Mouse (Mus musculus) 3134 (cell line): ENCODE results near the gene Atp6v1b1.
A peak's percentile ranks its signal among the peaks of the same experiment; 100 is the strongest.

Experiments used
- DNase-seq: peaks from one replicate; pipeline ENCODE4 v3.0.0-alpha.2; 2011; ENCODE audit warnings: low spot score; ENCODE audit not compliant: insufficient read length; ENCODE audit errors: extremely low read depth

Atp6v1b1 gene

GRCm38 (mm10) chr6:83714221-83715123, 28.3 kb upstream of the Atp6v1b1 start:
- DNase-seq, result no peak

GRCm38 (mm10) chr6:83715461-83716196, 27.2 kb upstream of the Atp6v1b1 start:
- no peak for DNase-seq

- DNase-seq, result no peak
Measured at GRCm38 (mm10) chr6:83717026-83717425, 25.8 kb upstream of the Atp6v1b1 start.

GRCm38 (mm10) chr6:83722526-83722925, 20.3 kb upstream of the Atp6v1b1 start:
- no peak for DNase-seq

- DNase-seq, result no peak
Measured at GRCm38 (mm10) chr6:83727178-83727577, 15.6 kb upstream of the Atp6v1b1 start.

DNA sequence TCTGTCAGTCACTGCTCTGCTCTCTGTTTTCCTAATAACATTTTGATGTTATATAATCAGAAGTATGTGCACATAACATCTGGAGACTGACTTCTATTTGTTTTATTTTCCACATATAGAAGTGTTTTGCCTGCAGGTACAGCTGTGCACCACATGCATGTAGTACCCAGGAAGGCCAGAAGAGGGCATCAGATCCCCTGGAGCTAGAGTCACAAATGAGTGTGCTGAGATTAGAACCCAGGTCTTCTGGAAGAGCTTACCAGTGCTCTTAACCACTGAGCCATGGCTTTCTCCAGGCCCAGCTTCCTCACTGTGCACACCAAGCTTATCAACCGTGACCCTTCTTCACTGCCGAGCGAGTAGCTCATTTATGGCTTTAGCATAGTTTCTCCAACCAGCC, 14.3 kb upstream of the Atp6v1b1 start:
- no peak for DNase-seq

DNA sequence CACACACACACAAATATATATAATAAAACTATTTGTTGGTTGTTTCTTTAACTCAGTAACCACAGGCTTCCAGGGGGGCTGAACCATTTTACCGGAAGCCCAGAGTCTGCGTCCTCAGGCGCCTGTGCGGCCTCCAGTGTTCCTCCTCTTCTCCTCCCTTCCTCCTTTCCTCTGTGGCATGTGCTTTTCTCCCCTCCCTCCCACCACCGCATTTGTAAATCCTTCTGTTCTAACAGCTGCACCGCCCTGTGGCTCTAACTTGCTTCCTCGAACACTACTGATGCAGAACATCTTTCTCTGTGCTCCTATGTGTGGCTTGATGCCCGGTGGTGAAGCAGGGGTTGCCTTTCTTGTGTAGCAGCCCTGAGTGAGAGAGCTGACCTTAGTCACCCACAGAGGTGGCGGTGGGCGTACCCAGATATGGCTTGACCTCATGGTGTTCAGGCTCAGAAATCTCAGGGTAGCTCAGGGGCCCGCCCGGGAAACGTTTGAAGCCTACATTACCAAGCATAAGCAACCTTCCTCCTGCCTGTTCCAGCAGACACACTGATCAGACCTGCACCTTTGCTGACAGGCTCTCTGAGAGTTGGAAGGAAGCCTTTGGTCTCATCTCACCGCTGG, 13.3 kb upstream of the Atp6v1b1 start:
- DNase-seq, result no peak

- peak; percentile 42 for DNase-seq
Measured at GRCm38 (mm10) chr6:83731128-83731527, 11.7 kb upstream of the Atp6v1b1 start.

- no peak for DNase-seq
Measured at GRCm38 (mm10) chr6:83737311-83737710, 5.5 kb upstream of the Atp6v1b1 start.

- no peak for DNase-seq
Measured at GRCm38 (mm10) chr6:83738596-83738995, 4.2 kb upstream of the Atp6v1b1 start.

- DNase-seq, result no peak
Measured at GRCm38 (mm10) chr6:83743212-83743611, 422 bp downstream of the Atp6v1b1 start.

DNA sequence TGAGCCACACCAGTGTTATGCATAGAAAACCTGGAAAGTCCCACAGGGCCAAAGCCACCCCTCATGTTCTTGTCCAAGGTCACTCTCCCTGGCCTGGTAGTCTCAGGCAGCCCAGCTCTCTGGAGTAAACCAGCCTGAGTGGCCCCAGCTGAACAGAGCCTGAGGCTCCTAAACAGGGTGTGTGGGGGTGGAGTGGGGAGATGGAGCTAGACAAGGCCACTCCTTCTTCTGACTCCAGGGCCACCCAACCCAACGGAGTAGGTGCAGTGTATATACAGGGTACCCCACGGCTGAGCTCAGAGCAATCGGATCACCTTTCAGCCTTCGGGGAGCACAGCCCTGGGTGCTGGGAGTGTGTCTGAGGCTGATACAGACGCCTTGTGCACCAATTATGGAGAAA, 1.3 kb downstream of the Atp6v1b1 start:
- no peak for DNase-seq

- DNase-seq, result no peak
Measured at GRCm38 (mm10) chr6:83744557-83744956, 1.8 kb downstream of the Atp6v1b1 start.

DNA sequence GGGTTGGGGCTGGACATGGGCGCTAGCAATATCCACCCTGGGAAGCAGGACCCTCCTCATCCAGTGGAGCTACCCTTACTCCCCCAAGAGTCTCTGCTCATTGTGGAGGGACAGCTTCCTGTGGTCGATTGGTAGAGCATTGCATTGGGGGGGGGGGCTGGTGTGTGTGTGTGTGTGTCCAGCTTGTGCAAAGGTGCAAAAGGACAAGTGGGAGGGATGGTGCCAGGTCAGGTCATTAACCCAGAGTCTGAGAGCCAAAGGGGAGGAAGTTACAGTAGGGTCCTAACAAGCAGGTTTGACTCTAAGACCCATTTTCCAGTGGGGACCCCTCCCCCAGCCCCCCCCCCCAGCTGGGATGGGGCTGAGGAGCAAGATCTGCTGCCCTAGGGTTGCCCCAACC, 2.7 kb downstream of the Atp6v1b1 start:
- no peak for DNase-seq

DNA sequence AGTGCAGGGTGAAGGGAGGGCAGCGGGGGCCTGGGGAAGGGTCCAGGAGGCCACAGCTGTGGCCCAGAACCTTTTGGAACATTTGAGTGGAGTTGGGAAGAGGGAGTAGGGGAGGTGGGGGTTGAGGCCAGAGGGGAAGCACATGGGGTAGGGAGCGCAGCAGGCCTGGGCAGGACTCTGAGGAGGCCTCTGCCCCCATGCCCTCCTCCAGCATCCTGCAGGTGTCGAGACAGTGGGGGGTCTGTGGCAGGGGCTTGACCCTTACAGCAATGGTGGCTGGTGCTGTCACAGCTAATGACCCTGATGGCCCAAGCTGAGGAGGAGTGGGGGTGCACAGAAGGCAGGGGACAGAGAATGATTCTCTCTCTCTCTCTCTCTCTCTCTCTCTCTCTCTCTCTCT, 6.5 kb downstream of the Atp6v1b1 start:
- no peak for DNase-seq

DNA sequence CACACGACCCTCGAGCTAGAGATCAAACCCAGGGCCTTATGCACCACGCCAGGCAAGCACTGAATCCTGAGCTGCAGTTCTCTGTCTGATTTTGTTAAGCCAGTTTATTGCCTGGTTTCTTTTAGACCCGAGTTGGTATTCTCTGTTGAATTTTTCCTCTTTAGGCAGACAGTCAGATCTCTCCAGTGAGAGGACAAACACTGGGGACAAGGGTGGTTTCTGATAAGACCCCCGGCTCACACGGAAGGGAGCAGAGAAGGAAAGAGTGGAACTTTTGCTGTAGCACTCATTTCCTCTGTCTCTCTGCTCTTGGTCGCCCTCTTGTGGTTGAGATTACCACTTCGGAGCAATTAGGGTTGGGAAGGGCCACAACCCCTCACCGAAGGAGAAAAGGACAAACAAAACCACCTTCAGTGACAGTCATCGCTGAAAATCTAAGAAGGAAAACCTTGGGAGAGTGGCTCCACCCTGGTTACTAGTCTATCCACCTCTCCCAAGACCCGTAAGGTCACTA, 7.4 kb downstream of the Atp6v1b1 start:
- DNase-seq, result peak; percentile 30

DNA sequence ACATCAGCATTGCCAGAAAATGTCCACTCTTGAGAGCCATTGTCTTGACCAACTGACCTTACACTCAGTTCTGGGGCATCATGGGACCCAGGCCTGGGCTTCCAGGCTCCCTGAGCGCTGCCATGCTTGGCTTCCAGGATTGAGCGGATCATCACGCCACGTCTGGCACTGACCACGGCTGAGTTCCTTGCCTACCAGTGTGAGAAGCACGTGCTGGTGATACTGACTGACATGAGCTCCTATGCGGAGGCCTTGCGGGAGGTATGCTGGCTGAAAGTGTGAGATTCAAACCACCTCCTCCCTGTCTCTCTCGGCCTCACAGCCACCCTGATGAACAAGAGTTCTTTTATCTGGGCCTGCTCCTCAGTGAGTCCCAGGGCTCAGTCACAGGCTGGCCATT, 13.3 kb downstream of the Atp6v1b1 start:
- no peak for DNase-seq

- DNase-seq, result no peak
Measured at GRCm38 (mm10) chr6:83762344-83762743, 19.6 kb downstream of the Atp6v1b1 start, which contains the start of gene Ankrd53. Gene Ankrd53, plus strand, starts transcription at chr6:83762644.

GRCm38 (mm10) chr6:83762880-83763431, 20.2 kb downstream of the Atp6v1b1 start:
- no peak for DNase-seq

DNA sequence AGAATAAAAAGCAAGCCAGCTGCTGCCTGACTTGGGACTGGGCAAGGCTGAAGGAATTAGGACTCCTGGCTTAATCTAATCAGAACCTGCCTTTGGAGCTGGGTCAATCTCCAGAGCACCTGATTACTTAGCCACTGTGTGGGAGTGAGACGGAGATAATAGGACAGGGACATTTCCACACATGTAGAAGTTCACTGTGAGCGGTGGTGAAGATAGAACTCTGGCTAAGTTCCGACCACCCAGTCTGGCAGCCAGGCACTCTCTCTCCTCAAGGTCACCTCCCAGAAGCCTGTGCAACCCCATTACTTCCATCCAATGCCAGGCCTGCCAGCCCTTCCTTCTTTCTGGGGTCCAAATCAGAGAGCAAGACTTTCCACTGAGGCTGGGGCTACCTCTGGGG, 24.2 kb downstream of the Atp6v1b1 start:
- no peak for DNase-seq

DNA sequence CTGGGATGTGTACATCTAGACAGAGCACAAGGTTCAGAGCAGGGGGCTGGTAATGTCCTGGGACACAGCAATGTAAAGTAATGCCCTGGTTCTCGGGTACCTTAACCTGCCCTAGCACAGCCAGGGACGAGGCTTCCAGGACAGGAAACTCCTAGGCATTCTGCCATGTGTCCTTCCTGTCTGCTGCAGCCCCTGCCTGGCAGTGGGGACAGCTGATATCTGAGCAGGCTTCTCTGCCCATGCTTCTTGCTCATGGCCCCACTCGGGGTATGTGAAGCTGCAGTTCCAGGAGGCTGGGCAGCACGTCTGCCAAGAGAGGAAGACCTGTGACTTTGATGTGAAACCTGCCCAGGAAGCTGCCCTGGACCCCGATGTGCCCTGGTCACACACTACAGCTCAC, 25.7 kb downstream of the Atp6v1b1 start:
- DNase-seq, result no peak
